Mouse (Mus musculus): ENCODE data around the gene Brk1. TPM values are rescaled to one million over a fixed set of nuclear protein-coding genes. Genes with fewer than 3 reads are reported as not detected.

The Brk1 gene
- 279 TPM for polyA plus RNA-seq (2017; shearing (Covaris generic))

GRCm38 (mm10) chr6:113604432-113605223 is at the start of gene Brk1:
Brk1 (plus strand) TSS chr6:113604772.

DNA sequence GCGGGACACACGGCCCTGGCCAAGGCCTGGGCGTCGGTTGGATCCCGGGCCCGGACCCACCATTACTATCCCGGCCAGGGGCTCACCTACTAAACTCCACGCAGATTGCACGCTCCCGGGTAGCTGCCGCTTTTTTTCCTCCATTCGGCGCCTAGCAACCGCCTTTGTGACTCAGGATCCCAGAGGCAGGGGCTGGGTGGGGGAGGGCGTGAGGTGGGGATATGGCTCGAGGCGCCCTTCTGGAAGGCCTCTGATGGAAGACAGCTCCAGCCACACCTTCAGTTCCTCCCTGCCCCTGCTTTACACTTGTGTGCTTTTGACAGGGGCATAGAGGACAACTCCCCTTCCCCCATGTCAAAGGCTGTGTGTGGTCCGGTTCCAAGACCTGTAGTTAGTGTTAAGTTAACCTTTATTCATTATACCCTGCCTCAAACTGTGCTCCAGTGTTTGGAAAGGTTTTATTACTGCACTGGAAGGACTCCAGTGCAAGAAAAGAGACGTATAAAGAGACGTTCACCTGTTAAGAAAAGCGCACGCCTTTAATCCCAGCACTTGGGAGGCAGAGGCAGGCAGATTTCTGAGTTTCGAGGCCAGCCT is 3.9 kb upstream of the Brk1 start, which contains the start of gene Fancd2os:
Fancd2os (minus strand) TSS at position 173 of the 597 bp plus-strand sequence.

DNA sequence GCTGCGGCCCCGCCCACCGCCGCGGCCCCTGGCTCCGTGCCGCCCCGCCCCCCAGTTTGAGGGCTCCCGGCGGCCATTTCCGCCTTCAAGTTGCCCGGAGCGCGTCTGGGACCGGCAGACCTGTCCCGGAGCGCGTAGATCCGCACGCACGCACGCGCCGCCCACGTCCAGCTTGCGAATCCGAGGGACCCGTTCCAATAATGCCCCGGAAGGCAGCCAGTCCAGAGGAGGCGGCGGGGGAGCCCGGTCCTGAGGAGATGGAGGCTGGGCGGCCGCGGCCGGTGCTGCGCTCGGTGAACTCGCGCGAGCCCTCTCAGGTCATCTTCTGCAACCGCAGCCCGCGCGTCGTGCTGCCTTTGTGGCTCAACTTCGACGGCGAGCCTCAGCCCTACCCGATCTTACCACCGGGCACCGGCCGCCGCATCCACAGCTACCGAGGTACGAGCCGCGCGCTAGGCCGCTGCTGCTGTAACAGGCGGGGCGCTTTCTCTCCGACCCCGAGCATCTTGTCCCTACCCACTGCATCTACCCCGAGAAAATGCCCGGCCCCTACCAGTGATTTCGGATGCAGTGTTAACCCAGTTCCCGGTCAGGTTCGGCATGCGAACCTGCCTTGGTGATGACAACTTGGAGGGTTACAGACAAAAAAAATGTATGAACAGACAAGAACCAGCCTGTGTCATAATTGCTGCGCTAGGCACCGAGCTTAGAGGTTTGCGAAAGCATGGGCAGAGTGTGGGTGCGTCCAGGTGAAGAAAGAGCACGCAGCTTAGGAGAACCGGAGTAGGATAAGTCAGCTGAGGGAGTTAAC is 19.6 kb downstream of the Brk1 start, which contains the start of gene Vhl:
Vhl (plus strand) TSS at position 19 of the 811 bp plus-strand sequence.

DNA sequence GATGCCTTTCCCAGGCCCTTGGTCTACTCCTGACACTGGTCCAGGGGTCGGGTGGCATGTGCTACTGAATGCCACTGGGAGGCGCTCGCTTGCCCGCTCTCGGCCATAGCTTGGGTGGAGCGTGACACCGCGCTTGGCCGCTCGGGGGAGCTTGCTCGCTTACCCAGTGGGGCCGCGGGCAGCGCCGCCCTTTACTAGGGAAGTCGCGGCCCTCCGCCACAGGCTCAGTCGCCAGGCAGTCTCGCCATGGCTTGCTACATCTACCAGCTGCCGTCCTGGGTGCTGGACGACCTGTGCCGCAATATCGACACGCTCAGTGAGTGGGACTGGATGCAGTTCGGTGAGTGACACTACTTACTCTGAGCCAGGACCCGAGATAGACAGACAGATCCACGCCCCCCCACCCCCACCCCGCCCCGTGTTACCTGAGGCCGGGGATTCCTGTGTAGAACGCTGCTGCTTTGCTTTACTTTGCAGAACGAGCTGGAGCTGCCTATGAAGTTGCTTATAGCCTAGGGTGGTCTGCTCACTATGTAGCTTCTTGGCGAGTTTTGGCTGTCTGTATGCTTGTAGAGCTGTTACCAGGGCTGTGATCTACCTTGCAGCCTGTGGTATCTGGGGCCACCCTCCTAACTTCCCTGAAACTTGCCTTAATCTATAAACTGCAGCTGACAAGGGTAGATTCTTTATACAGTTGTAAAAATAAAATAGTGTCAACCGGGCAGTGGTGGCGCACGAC is 33.9 kb downstream of the Brk1 start, which contains the start of gene Irak2:
Irak2 (plus strand) TSS at position 166 of the 739 bp plus-strand sequence.

Other genes starting within 250 kb of the Brk1 start
- 73.2 TPM for gene Tada3, start 226.9 kb upstream of the Brk1 start, polyA plus RNA-seq (2017; shearing (Covaris generic))
- 625 TPM for gene Arpc4, start 226.7 kb upstream of the Brk1 start, polyA plus RNA-seq (2017; shearing (Covaris generic))
- gene Ttll3, start 215.5 kb upstream of the Brk1 start, polyA plus RNA-seq (2017; shearing (Covaris generic)): 17.0 TPM
- 13.1 TPM for gene Rpusd3, start 185.4 kb upstream of the Brk1 start, polyA plus RNA-seq (2017; shearing (Covaris generic))
- not detected for gene Cidec, start 169.0 kb upstream of the Brk1 start, polyA plus RNA-seq (2017; shearing (Covaris generic))
- gene Jagn1, start 162.2 kb upstream of the Brk1 start, polyA plus RNA-seq (2017; shearing (Covaris generic)): 60.5 TPM
- not detected for gene Il17re, start 146.3 kb upstream of the Brk1 start, polyA plus RNA-seq (2017; shearing (Covaris generic))
- 0.26 TPM for gene Il17rc, start 133.3 kb upstream of the Brk1 start, polyA plus RNA-seq (2017; shearing (Covaris generic))
- gene Creld1, start 121.5 kb upstream of the Brk1 start, polyA plus RNA-seq (2017; shearing (Covaris generic)): 12.7 TPM
- 0.33 TPM for gene Prrt3, start 102.8 kb upstream of the Brk1 start, polyA plus RNA-seq (2017; shearing (Covaris generic))
- gene Emc3, start 73.1 kb upstream of the Brk1 start, polyA plus RNA-seq (2017; shearing (Covaris generic)): 104 TPM
- 2.4 TPM for gene Fancd2, start 73.1 kb upstream of the Brk1 start, polyA plus RNA-seq (2017; shearing (Covaris generic))
- not detected for gene Fancd2os, start 4.1 kb upstream of the Brk1 start, polyA plus RNA-seq (2017; shearing (Covaris generic))
- gene Vhl, start 19.2 kb downstream of the Brk1 start, polyA plus RNA-seq (2017; shearing (Covaris generic)): 31.9 TPM
- 64.7 TPM for gene Irak2, start 33.7 kb downstream of the Brk1 start, polyA plus RNA-seq (2017; shearing (Covaris generic))
- gene Tatdn2, start 92.3 kb downstream of the Brk1 start, polyA plus RNA-seq (2017; shearing (Covaris generic)): 2.2 TPM
- not detected for gene Ghrl, start 115.1 kb downstream of the Brk1 start, polyA plus RNA-seq (2017; shearing (Covaris generic))
- 184 TPM for gene Sec13, start 136.0 kb downstream of the Brk1 start, polyA plus RNA-seq (2017; shearing (Covaris generic))